Mouse (Mus musculus) heart, postnatal 0 days (tissue): ENCODE data around the gene Lasp1. TPM values are rescaled to one million over a fixed set of nuclear protein-coding genes. Genes with fewer than 3 reads are reported as not detected.
A peak's percentile ranks its signal among the peaks of the same experiment; 100 is the strongest.

ENCODE experiments used
- ATAC-seq: fragments of 200-750 bp; cut with Nextera tagmentation; 2 replicates; pipeline ENCODE4 v1.8.0; 2017; ENCODE audit warnings: low read depth, moderate number of reproducible peaks, moderate library complexity; ENCODE audit not compliant: insufficient read depth
- DNase-seq: peaks from one replicate; pipeline ENCODE4 v3.0.0-alpha.2; 2016; ENCODE audit warnings: low spot score
- H3K27ac ChIP-seq: fragments of 300-500 bp; sonication (generic); 2 replicates; pipeline ENCODE4 v1.5.1; 2014; ENCODE audit warnings: low read depth, mild to moderate bottlenecking
- H3K27me3 ChIP-seq: fragments of 300-500 bp; sonication (generic); 2 replicates; pipeline ENCODE4 v1.6.1; 2014; ENCODE audit warnings: low read length, mixed read lengths; ENCODE audit not compliant: control insufficient read depth, insufficient read depth
- H3K36me3 ChIP-seq: fragments of 300-500 bp; sonication (generic); replicated peaks from 2 replicates; pipeline ENCODE4 v1.6.1; 2014; ENCODE audit warnings: low read length, mixed read lengths; ENCODE audit not compliant: control insufficient read depth, insufficient read depth
- H3K4me1 ChIP-seq: fragments of 300-500 bp; sonication (generic); 2 replicates; pipeline ENCODE4 v1.6.1; 2014; ENCODE audit warnings: antibody characterized with exemption; ENCODE audit not compliant: control insufficient read depth, insufficient read depth
- H3K4me2 ChIP-seq: fragments of 300-500 bp; sonication (generic); 2 replicates; pipeline ENCODE4 v1.6.1; 2014; ENCODE audit warnings: low read depth, mild to moderate bottlenecking, low read length, moderate library complexity
- H3K4me3 ChIP-seq: fragments of 300-500 bp; sonication (generic); 2 replicates; pipeline ENCODE4 v1.5.1; 2014; ENCODE audit warnings: low read depth, low read length
- H3K9ac ChIP-seq: fragments of 300-500 bp; sonication (generic); replicated peaks from 2 replicates; pipeline ENCODE4 v1.6.1; 2014; ENCODE audit warnings: low read depth, low read length, mixed read lengths
- H3K9me3 ChIP-seq: fragments of 300-500 bp; sonication (generic); replicated peaks from 2 replicates; pipeline ENCODE4 v1.6.1; 2016; ENCODE audit warnings: low read length; ENCODE audit not compliant: control insufficient read depth
- CTCF ChIP-seq: IDR thresholded peaks from 2 replicates; pipeline ENCODE4 v1.5.1; 2016; ENCODE audit warnings: antibody characterized with exemption, control low read depth, low read depth
- EP300 ChIP-seq: IDR thresholded peaks from 2 replicates; pipeline ENCODE4 v1.6.1; 2016; ENCODE audit warnings: antibody characterized with exemption, low read depth
- WGBS: fragments of 180-500 bp; shearing (Covaris S2); extraction: QIAGEN DNeasy Blood & Tissue Kit; methylation state at CpG from one replicate; pipeline ENCODE4 v1.1.7; 2014; 5-methylcytosine and 5-hydroxymethylcytosine counted together
- polyA plus RNA-seq: library from polyadenylated mRNA; unstranded; fragments of >200 nt; fragmentation: Nextera tagmentation; extraction: Ambion mirVana; gene quantifications from 2 replicates; pipeline ENCODE4 v1.2.1, GENCODE M21; 2015
- total RNA-seq: library from RNA; depleted of rRNA; stranded (reverse); fragments of >200 nt; gene quantifications from 2 replicates; pipeline ENCODE4 v1.2.3, GENCODE M21; 2014; ENCODE audit warnings: low replicate concordance

The Lasp1 gene
- total and polyA plus RNA-seq, 2 experiments from 2014 or later, result 27.8 to 45.7 TPM

GRCm38 (mm10) chr11:97822840-97823603 is 24.2 kb downstream of the Lasp1 start:
- DNase-seq (no peak), ATAC-seq (no peak; the same call in 1 of the 2 replicates)
- TF ChIP-seq EP300 (no peak), CTCF (no peak)
- no peak overlapping the region for H3K4me3 ChIP-seq
- no peak overlapping the region for H3K9ac ChIP-seq
- H3K9me3 ChIP-seq, result no peaks in the 10 kb centered on the region
- H3K27me3 ChIP-seq, result no peaks in the 10 kb centered on the region
- H3K4me1 ChIP-seq, result peaks cover 29% of the 10 kb centered on the region
- peaks cover 45% of the 10 kb centered on the region for H3K36me3 ChIP-seq
- peak overlapping the region; percentile 48; the same call in 1 of the 2 replicates for H3K27ac ChIP-seq
- WGBS, result 66% methylated on average over 20 of the region's 20 CpGs
- no peak overlapping the region for H3K4me2 ChIP-seq

GRCm38 (mm10) chr11:97824168-97824567 is 25.4 kb downstream of the Lasp1 start:
- WGBS, result 95% methylated on average over 11 of the region's 11 CpGs
- peaks cover 54% of the 10 kb centered on the region for H3K36me3 ChIP-seq
- no peak overlapping the region for H3K4me2 ChIP-seq
- no peak overlapping the region for H3K9ac ChIP-seq
- H3K4me3 ChIP-seq, result no peak overlapping the region
- ATAC-seq, result no peak
- H3K27ac ChIP-seq, result no peak overlapping the region
- H3K27me3 ChIP-seq, result no peaks in the 10 kb centered on the region
- H3K4me1 ChIP-seq, result peaks cover 17% of the 10 kb centered on the region
- no peak for DNase-seq
- TF ChIP-seq EP300, result no peak
- no peak for TF ChIP-seq CTCF
- H3K9me3 ChIP-seq, result no peaks in the 10 kb centered on the region

GRCm38 (mm10) chr11:97824895-97825294 is 26.1 kb downstream of the Lasp1 start:
- ATAC-seq (no peak), DNase-seq (no peak)
- Histone ChIP-seq H3K27me3 (no peaks in the 10 kb centered on the region), H3K27ac (peak overlapping the region; percentile 30; the same call in 1 of the 2 replicates), H3K4me1 (peaks cover 10% of the 10 kb centered on the region), H3K9me3 (no peaks in the 10 kb centered on the region), H3K4me2 (no peak overlapping the region), H3K9ac (no peak overlapping the region), H3K4me3 (no peak overlapping the region), H3K36me3 (peaks cover 58% of the 10 kb centered on the region)
- TF ChIP-seq EP300, result no peak
- WGBS, result 55% methylated on average over 6 of the region's 6 CpGs

DNA sequence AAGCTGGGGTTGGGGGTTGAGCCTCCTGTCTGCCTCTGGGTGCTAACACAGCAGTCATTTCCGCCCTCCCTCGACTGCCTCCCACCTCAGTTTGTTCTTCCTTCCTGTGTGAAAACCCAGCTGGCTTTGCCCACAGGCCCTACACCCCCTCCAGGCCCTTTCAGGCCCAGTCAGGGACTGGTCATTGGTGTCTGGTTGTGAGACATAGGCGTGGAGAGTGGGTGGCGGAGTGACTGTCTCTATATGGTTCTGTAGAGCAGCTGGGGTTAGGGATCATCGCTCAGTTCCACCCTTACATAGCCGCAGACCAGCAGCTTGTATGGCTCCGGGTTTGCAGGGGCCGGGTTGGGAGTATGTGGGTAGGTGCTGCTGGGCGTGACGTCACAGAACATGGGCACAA is 26.5 kb downstream of the Lasp1 start:
- Histone ChIP-seq H3K4me2 (no peak overlapping the region), H3K9ac (no peak overlapping the region), H3K4me3 (no peak overlapping the region), H3K9me3 (no peaks in the 10 kb centered on the region), H3K36me3 (peaks cover 58% of the 10 kb centered on the region), H3K27me3 (no peaks in the 10 kb centered on the region), H3K4me1 (peaks cover 9% of the 10 kb centered on the region), H3K27ac (no peak overlapping the region)
- TF ChIP-seq EP300 (no peak), CTCF (no peak)
- ATAC-seq, result no peak
- no peak for DNase-seq
- 74% methylated on average over 10 of the region's 10 CpGs for WGBS

GRCm38 (mm10) chr11:97825971-97826370 is 27.2 kb downstream of the Lasp1 start:
- no peak for DNase-seq
- no peak for ATAC-seq
- no peaks in the 10 kb centered on the region for H3K9me3 ChIP-seq
- H3K4me2 ChIP-seq, result no peak overlapping the region
- WGBS, result 86% methylated on average over 9 of the region's 9 CpGs
- H3K9ac ChIP-seq, result no peak overlapping the region
- TF ChIP-seq CTCF (no peak), EP300 (no peak)
- H3K4me3 ChIP-seq, result no peak overlapping the region
- peaks cover 58% of the 10 kb centered on the region for H3K36me3 ChIP-seq
- no peaks in the 10 kb centered on the region for H3K27me3 ChIP-seq
- peaks cover 4% of the 10 kb centered on the region for H3K4me1 ChIP-seq
- H3K27ac ChIP-seq, result no peak overlapping the region

DNA sequence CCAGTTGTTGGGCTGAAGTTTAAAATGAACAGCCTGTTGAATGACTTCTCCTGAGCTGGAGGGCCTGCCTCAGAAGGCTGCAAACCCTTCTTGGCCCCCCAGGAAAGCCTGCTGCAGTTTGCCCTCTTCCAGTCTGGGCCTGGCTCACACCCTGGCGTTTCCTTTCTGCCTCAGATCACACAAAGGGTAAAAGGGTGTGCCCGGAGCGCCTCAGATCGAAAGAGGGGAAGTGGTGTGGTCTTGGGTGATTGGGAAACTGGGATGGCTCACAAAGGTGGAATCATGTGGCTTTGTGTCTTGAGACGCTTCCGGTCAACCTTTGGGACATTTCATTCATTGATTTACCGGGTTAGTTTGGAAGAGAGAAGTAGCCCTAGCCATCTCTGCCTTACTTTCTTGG is 27.6 kb downstream of the Lasp1 start:
- Histone ChIP-seq H3K4me1 (no peaks in the 10 kb centered on the region), H3K4me2 (no peak overlapping the region), H3K27me3 (no peaks in the 10 kb centered on the region), H3K27ac (no peak overlapping the region), H3K36me3 (peaks cover 58% of the 10 kb centered on the region), H3K9me3 (no peaks in the 10 kb centered on the region), H3K9ac (no peak overlapping the region), H3K4me3 (no peak overlapping the region)
- ATAC-seq, result no peak
- no peak for TF ChIP-seq EP300
- no peak for DNase-seq
- 72% methylated on average over 7 of the region's 7 CpGs for WGBS
